Mouse (Mus musculus) testis, adult 2 months (tissue): ENCODE measurements around the gene Col27a1.

Experiments
- CTCF ChIP-seq: fragments of 200-500 bp; IDR thresholded peaks from 2 replicates; pipeline ENCODE4 v1.5.1; 2012; ENCODE audit warnings: low read depth, mild to moderate bottlenecking, inconsistent platforms, low read length, moderate library complexity; ENCODE audit not compliant: control insufficient read depth, insufficient read depth, insufficient replicate concordance
- POLR2A ChIP-seq: fragments of 200-500 bp; IDR thresholded peaks from 2 replicates; pipeline ENCODE4 v1.6.1; 2012; ENCODE audit warnings: low read depth, mild to moderate bottlenecking, inconsistent platforms, low read length, moderate library complexity; ENCODE audit not compliant: control insufficient read depth

GRCm38 (mm10) chr4:63254151-63254550, 40.3 kb downstream of the Col27a1 start:
- no peak for TF ChIP-seq CTCF
- no peak for TF ChIP-seq POLR2A
